Mouse (Mus musculus): ENCODE measurements around the gene Olfr556. TPM values are rescaled to one million over a fixed set of nuclear protein-coding genes. Genes with fewer than 3 reads are reported as not detected.

Olfr556 gene
- polyA plus RNA-seq, 1 experiment from 2014 or later: not detected

- 82% methylated on average over 5 of the region's 5 CpGs for WGBS
- Histone ChIP-seq H3K9ac (no peak within 1 kb of the TSS), H3K36me3 (no peaks in the 10 kb centered on the region), H3K4me3 (no peak within 1 kb of the TSS), H3K4me1 (replicated peaks) (no peaks in the 10 kb centered on the region), H3K27ac (replicated peaks) (no peak within 1 kb of the TSS), H3K4me2 (no peak within 1 kb of the TSS), H3K27me3 (no peaks in the 10 kb centered on the region), H3K9me3 (no peaks in the 10 kb centered on the region)
- no peak for ATAC-seq (ENCODE audit: low read depth)
Measured at GRCm38 (mm10) chr7:102695358-102696125, 30.8 kb downstream of the Olfr556 start, which contains the start of gene Olfr557. Olfr557 (plus strand) TSS chr7:102695910.

- Histone ChIP-seq H3K27ac (replicated peaks) (no peak overlapping the region), H3K36me3 (no peaks in the 10 kb centered on the region), H3K4me1 (replicated peaks) (no peaks in the 10 kb centered on the region), H3K4me3 (no peak overlapping the region), H3K9me3 (no peaks in the 10 kb centered on the region), H3K27me3 (no peaks in the 10 kb centered on the region), H3K4me2 (no peak overlapping the region), H3K9ac (no peak overlapping the region)
- 94% methylated on average over 7 of the region's 7 CpGs for WGBS
- ATAC-seq (ENCODE audit: low read depth): no peak
Measured at GRCm38 (mm10) chr7:102698461-102698860, 33.8 kb downstream of the Olfr556 start.

- H3K36me3 ChIP-seq: no peaks in the 10 kb centered on the region
Measured at GRCm38 (mm10) chr7:102701915-102702314, 37.2 kb downstream of the Olfr556 start, which contains the start of gene Olfr558. Olfr558 (plus strand) TSS chr7:102702215.

GRCm38 (mm10) chr7:102718970-102719369 is 54.3 kb downstream of the Olfr556 start, which contains the start of gene Olfr33:
Olfr33 (minus strand) TSS chr7:102719070.
- WGBS: 56% methylated on average over 1 of the region's 1 CpGs
- ATAC-seq (ENCODE audit: low read depth): no peak
- no peaks in the 10 kb centered on the region for H3K4me1 ChIP-seq (replicated peaks)
- H3K27ac ChIP-seq (replicated peaks): no peak within 1 kb of the TSS
- H3K9me3 ChIP-seq: no peaks in the 10 kb centered on the region
- no peaks in the 10 kb centered on the region for H3K36me3 ChIP-seq
- H3K4me2 ChIP-seq: no peak within 1 kb of the TSS
- H3K4me3 ChIP-seq: no peak within 1 kb of the TSS
- no peaks in the 10 kb centered on the region for H3K27me3 ChIP-seq
- no peak within 1 kb of the TSS for H3K9ac ChIP-seq

More at GRCm38 (mm10) chr7:102701915-102702314, 37.2 kb downstream of the Olfr556 start, which contains the start of gene Olfr558:
- no peak within 1 kb of the TSS for H3K4me3 ChIP-seq
- no peaks in the 10 kb centered on the region for H3K9me3 ChIP-seq
- H3K4me1 ChIP-seq (replicated peaks): no peaks in the 10 kb centered on the region
- H3K27ac ChIP-seq (replicated peaks): no peak within 1 kb of the TSS
- no peak within 1 kb of the TSS for H3K9ac ChIP-seq
- H3K4me2 ChIP-seq: no peak within 1 kb of the TSS
- no peaks in the 10 kb centered on the region for H3K27me3 ChIP-seq
- no peak for ATAC-seq (ENCODE audit: low read depth)

Other genes starting within 250 kb of the Olfr556 start
- 46.7 and 55.0 TPM in 2 replicates for gene Rrm1, start 223.2 kb upstream of the Olfr556 start, polyA plus RNA-seq (2015; fragmentation: Nextera tagmentation; extraction: Ambion mirVana)
- 0.48 and 0.50 TPM in 2 replicates for gene Olfr543, start 183.2 kb upstream of the Olfr556 start, polyA plus RNA-seq (2015; fragmentation: Nextera tagmentation; extraction: Ambion mirVana)
- gene Olfr544, start 176.6 kb upstream of the Olfr556 start, polyA plus RNA-seq (2015; fragmentation: Nextera tagmentation; extraction: Ambion mirVana): 0.17 TPM in 1 of 2 replicates, not detected in the other
- 0.38 TPM in 1 of 2 replicates, not detected in the other for gene Olfr545, start 165.3 kb upstream of the Olfr556 start, polyA plus RNA-seq (2015; fragmentation: Nextera tagmentation; extraction: Ambion mirVana)
- not detected in 2 replicates for gene Olfr547, start 130.2 kb upstream of the Olfr556 start, polyA plus RNA-seq (2015; fragmentation: Nextera tagmentation; extraction: Ambion mirVana)
- gene Olfr548-ps1, start 124.0 kb upstream of the Olfr556 start, polyA plus RNA-seq (2015; fragmentation: Nextera tagmentation; extraction: Ambion mirVana): not detected in 2 replicates
- not detected in 2 replicates for gene Olfr549, start 115.0 kb upstream of the Olfr556 start, polyA plus RNA-seq (2015; fragmentation: Nextera tagmentation; extraction: Ambion mirVana)
- gene Trim21, start 99.4 kb upstream of the Olfr556 start, polyA plus RNA-seq (2015; fragmentation: Nextera tagmentation; extraction: Ambion mirVana): 0.15 and 0.36 TPM in 2 replicates
- not detected in 2 replicates for gene Olfr550, start 93.5 kb upstream of the Olfr556 start, polyA plus RNA-seq (2015; fragmentation: Nextera tagmentation; extraction: Ambion mirVana)
- not detected in 2 replicates for gene Olfr551, start 73.0 kb upstream of the Olfr556 start, polyA plus RNA-seq (2015; fragmentation: Nextera tagmentation; extraction: Ambion mirVana)
- 0.06 TPM in 1 of 2 replicates, not detected in the other for gene Olfr552, start 67.1 kb upstream of the Olfr556 start, polyA plus RNA-seq (2015; fragmentation: Nextera tagmentation; extraction: Ambion mirVana)
- not detected in 2 replicates for gene Olfr553, start 46.7 kb upstream of the Olfr556 start, polyA plus RNA-seq (2015; fragmentation: Nextera tagmentation; extraction: Ambion mirVana)
- not detected in 2 replicates for gene Olfr554, start 26.5 kb upstream of the Olfr556 start, polyA plus RNA-seq (2015; fragmentation: Nextera tagmentation; extraction: Ambion mirVana)
- not detected in 2 replicates for gene Olfr555, start 6.1 kb upstream of the Olfr556 start, polyA plus RNA-seq (2015; fragmentation: Nextera tagmentation; extraction: Ambion mirVana)
- gene Trim68, start 22.4 kb downstream of the Olfr556 start, polyA plus RNA-seq (2015; fragmentation: Nextera tagmentation; extraction: Ambion mirVana): 9.3 and 12.3 TPM in 2 replicates
- gene Olfr557, start 31.0 kb downstream of the Olfr556 start, polyA plus RNA-seq (2015; fragmentation: Nextera tagmentation; extraction: Ambion mirVana): not detected in 2 replicates
- 2.5 and 2.7 TPM in 2 replicates for gene Olfr558, start 37.3 kb downstream of the Olfr556 start, polyA plus RNA-seq (2015; fragmentation: Nextera tagmentation; extraction: Ambion mirVana)
- not detected in 2 replicates for gene Olfr33, start 54.2 kb downstream of the Olfr556 start, polyA plus RNA-seq (2015; fragmentation: Nextera tagmentation; extraction: Ambion mirVana)
- gene Olfr559, start 62.6 kb downstream of the Olfr556 start, polyA plus RNA-seq (2015; fragmentation: Nextera tagmentation; extraction: Ambion mirVana): not detected in 2 replicates
- not detected in 2 replicates for gene Olfr560, start 94.5 kb downstream of the Olfr556 start, polyA plus RNA-seq (2015; fragmentation: Nextera tagmentation; extraction: Ambion mirVana)
- 0.27 and 0.44 TPM in 2 replicates for gene Olfr78, start 94.6 kb downstream of the Olfr556 start, polyA plus RNA-seq (2015; fragmentation: Nextera tagmentation; extraction: Ambion mirVana)
- 0.46 TPM in 1 of 2 replicates, not detected in the other for gene Olfr561, start 106.3 kb downstream of the Olfr556 start, polyA plus RNA-seq (2015; fragmentation: Nextera tagmentation; extraction: Ambion mirVana)
- gene Olfr564, start 138.6 kb downstream of the Olfr556 start, polyA plus RNA-seq (2015; fragmentation: Nextera tagmentation; extraction: Ambion mirVana): not detected in 2 replicates
- 0.31 and 0.50 TPM in 2 replicates for gene Olfr566, start 193.9 kb downstream of the Olfr556 start, polyA plus RNA-seq (2015; fragmentation: Nextera tagmentation; extraction: Ambion mirVana)
- gene Olfr568, start 212.2 kb downstream of the Olfr556 start, polyA plus RNA-seq (2015; fragmentation: Nextera tagmentation; extraction: Ambion mirVana): not detected in 2 replicates
- not detected in 2 replicates for gene Olfr569, start 226.0 kb downstream of the Olfr556 start, polyA plus RNA-seq (2015; fragmentation: Nextera tagmentation; extraction: Ambion mirVana)
- not detected in 2 replicates for gene Olfr570, start 229.7 kb downstream of the Olfr556 start, polyA plus RNA-seq (2015; fragmentation: Nextera tagmentation; extraction: Ambion mirVana)